Mouse (Mus musculus) stomach, postnatal 0 days (tissue): ENCODE measurements around the gene Kdm2b. TPM values are rescaled to one million over a fixed set of nuclear protein-coding genes. Genes with fewer than 3 reads are reported as not detected.

Source experiments
- ATAC-seq: fragments of 200-750 bp; cut with Nextera tagmentation; 2 replicates; pipeline ENCODE4 v1.8.0; 2017; ENCODE audit not compliant: low FRiP score, low TSS enrichment
- DNase-seq: peaks from one replicate; pipeline ENCODE4 v3.0.0-alpha.2; 2016; ENCODE audit warnings: low spot score
- H3K27ac ChIP-seq: fragments of 300-500 bp; sonication (generic); replicated peaks from 2 replicates; pipeline ENCODE4 v1.5.1; 2014; ENCODE audit warnings: mild to moderate bottlenecking, control low read depth
- H3K27me3 ChIP-seq: fragments of 300-500 bp; sonication (generic); 2 replicates; pipeline ENCODE4 v1.6.1; 2014; ENCODE audit warnings: low read length; ENCODE audit not compliant: control insufficient read depth, insufficient read depth
- H3K36me3 ChIP-seq: fragments of 300-500 bp; sonication (generic); 2 replicates; pipeline ENCODE4 v1.6.1; 2014; ENCODE audit warnings: low read length, mixed read lengths; ENCODE audit not compliant: control insufficient read depth, insufficient read depth
- H3K4me1 ChIP-seq: fragments of 300-500 bp; sonication (generic); replicated peaks from 2 replicates; pipeline ENCODE4 v1.6.1; 2014; ENCODE audit warnings: antibody characterized with exemption; ENCODE audit not compliant: control insufficient read depth, insufficient read depth
- H3K4me2 ChIP-seq: fragments of 300-500 bp; sonication (generic); replicated peaks from 2 replicates; pipeline ENCODE4 v1.6.1; 2014; ENCODE audit warnings: low read depth, mild to moderate bottlenecking, control low read depth, moderate library complexity
- H3K4me3 ChIP-seq: fragments of 300-500 bp; sonication (generic); 2 replicates; pipeline ENCODE4 v1.5.1; 2014; ENCODE audit warnings: low read depth, low read length, control low read depth
- H3K9ac ChIP-seq: fragments of 300-500 bp; sonication (generic); 2 replicates; pipeline ENCODE4 v1.6.1; 2014; ENCODE audit warnings: mild to moderate bottlenecking, low read length, control low read depth, mixed read lengths
- H3K9me3 ChIP-seq: fragments of 300-500 bp; sonication (generic); 2 replicates; pipeline ENCODE4 v1.6.1; 2016; ENCODE audit warnings: low read length; ENCODE audit not compliant: control insufficient read depth
- CTCF ChIP-seq: IDR thresholded peaks from 2 replicates; pipeline ENCODE4 v1.5.1; 2016; ENCODE audit warnings: antibody characterized with exemption, low read depth, mild to moderate bottlenecking, moderate library complexity
- EP300 ChIP-seq: optimal IDR thresholded peaks from 2 replicates; pipeline ENCODE3; 2016; ENCODE audit warnings: antibody characterized with exemption
- WGBS: fragments of 180-500 bp; shearing (Covaris S2); extraction: QIAGEN DNeasy Blood & Tissue Kit; methylation state at CpG from one replicate; pipeline ENCODE4 v1.1.7; 2014; 5-methylcytosine and 5-hydroxymethylcytosine counted together
- polyA plus RNA-seq: library from polyadenylated mRNA; unstranded; fragments of >200 nt; fragmentation: Nextera tagmentation; extraction: Ambion mirVana; gene quantifications from 2 replicates; pipeline ENCODE4 v1.2.1, GENCODE M21; 2015

Gene Kdm2b
- polyA plus RNA-seq, 1 experiment from 2014 or later = 15.5 TPM

DNA sequence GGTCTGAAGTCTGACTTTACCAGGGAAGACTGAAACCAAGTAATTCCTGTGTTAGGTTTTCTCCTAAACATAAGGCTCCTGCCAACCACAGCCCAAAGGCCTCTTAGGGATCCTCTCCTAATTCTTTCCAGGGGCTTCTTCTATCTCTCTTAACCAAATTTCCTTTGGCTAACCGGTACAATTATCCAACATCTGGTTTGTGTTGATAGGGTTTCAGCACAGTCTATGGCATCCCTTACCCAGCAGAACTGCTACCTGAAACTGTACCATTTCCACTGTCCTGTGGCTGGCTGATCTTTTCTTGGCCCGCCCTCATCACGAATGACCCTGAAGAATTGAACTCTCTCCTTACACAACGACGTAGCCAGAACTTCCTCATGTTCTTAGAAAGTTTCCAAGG lies 86.5 kb downstream of the Kdm2b start:
- DNase-seq = no peak
- 81% methylated on average over 5 of the region's 5 CpGs for WGBS
- ATAC-seq = no peak
- TF ChIP-seq CTCF = no peak
- Histone ChIP-seq H3K4me1 (no peaks in the 10 kb centered on the region), H3K4me3 (no peak overlapping the region), H3K9me3 (no peaks in the 10 kb centered on the region), H3K4me2 (no peak overlapping the region), H3K36me3 (no peaks in the 10 kb centered on the region), H3K27me3 (no peaks in the 10 kb centered on the region), H3K9ac (no peak overlapping the region), H3K27ac (no peak overlapping the region)

DNA sequence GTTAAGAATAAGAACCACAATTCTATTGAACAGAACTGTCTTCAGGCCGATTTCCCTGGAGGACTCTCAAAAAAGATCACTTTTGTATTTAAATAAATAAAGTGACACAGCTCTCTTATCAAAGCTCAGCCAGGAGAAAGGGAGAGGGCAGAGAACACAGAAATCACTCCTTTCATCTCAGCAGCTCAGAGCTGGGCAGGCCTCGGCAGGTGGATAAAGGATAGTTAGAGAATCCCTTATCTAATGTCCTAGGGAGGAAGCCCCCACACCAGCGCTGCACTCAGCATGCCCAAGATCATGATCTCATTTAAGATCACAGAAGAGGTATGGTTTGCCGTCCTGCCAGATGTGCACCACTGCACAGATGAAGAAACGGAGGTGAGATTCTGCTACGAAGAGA lies 87.4 kb downstream of the Kdm2b start:
- ATAC-seq = no peak
- no peak for TF ChIP-seq CTCF
- no peak for TF ChIP-seq EP300
- H3K9ac ChIP-seq = no peak overlapping the region
- H3K4me1 ChIP-seq = no peaks in the 10 kb centered on the region
- 71% methylated on average over 6 of the region's 6 CpGs for WGBS
- H3K27ac ChIP-seq = no peak overlapping the region
- no peak overlapping the region for H3K4me2 ChIP-seq
- H3K27me3 ChIP-seq = no peaks in the 10 kb centered on the region
- H3K9me3 ChIP-seq = no peaks in the 10 kb centered on the region
- no peak overlapping the region for H3K4me3 ChIP-seq
- no peak for DNase-seq
- H3K36me3 ChIP-seq = no peaks in the 10 kb centered on the region

DNA sequence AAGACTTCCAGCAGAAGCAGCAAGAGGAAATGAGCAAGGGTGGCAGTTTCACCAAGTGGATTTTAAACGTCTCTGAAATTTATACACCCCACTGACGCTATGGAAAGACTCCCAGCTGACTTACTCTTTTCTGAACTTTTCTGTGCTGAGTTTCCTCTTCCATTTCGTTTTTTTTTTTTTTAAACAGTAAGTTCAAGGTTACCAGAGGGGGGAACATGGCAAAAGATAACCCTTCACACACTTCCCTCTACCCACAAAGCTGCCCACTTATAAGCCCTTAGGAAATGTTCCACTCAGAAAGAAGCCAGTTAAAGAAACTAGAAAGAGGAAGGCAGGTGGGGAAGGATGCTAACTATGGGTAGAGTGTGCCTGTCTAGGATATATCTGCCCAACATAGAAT lies 88.0 kb downstream of the Kdm2b start:
- DNase-seq (no peak), ATAC-seq (no peak)
- H3K9me3 ChIP-seq = no peaks in the 10 kb centered on the region
- H3K9ac ChIP-seq = no peak overlapping the region
- H3K36me3 ChIP-seq = no peaks in the 10 kb centered on the region
- no peaks in the 10 kb centered on the region for H3K27me3 ChIP-seq
- H3K4me1 ChIP-seq = no peaks in the 10 kb centered on the region
- H3K4me2 ChIP-seq = no peak overlapping the region
- no peak for TF ChIP-seq CTCF
- no peak overlapping the region for H3K4me3 ChIP-seq
- WGBS = 50% methylated on average over 3 of the region's 3 CpGs
- no peak overlapping the region for H3K27ac ChIP-seq

DNA sequence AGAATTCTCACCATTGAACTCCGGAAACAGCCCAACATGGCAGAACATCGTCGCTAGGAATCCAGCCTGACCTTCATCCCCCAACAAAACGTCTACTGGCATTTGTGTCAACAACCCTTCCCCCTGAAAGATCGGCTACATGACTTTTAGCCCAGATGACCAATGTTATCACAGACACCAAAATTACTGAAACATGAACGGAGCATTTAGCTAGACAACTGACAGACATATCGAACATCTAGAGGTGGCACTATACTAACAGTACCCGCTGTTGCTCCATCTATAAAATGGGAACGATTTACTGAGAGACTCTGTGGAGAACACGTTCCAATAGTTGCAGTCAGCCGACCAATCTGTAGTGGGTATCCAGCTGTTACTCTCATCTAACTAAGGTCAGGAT lies 88.4 kb downstream of the Kdm2b start:
- Histone ChIP-seq H3K9ac (no peak overlapping the region), H3K4me1 (no peaks in the 10 kb centered on the region)

DNA sequence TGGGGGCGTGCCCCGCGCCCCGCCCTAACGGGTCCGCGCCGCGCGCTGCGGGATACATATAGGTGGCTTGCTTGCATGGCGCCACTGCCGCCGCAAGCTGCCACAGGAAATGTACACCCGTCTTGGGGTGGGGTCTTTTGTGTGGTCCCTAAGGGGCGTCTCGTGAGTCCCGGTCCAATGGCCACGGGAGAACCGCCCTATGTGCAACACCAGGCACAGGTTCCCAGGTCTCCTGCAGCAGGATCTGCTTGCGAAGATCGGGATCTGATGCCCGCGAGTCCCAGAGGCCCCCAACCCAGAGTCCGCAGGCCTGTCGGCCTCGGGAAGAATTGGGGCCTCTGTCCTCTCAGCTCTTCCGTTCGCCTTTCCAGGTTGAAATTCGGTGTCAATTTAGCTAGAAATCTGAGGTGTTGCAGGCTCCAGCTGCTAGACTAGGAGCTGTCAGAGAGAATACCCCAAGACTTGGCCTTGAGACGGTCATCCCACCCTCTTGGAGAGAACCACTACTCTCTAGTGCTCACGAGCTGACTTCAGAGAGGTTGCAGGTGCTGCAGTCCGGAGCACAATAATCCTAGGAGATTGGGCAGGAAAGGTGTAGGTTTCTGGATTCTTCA lies 89.0 kb downstream of the Kdm2b start:
- Histone ChIP-seq H3K9me3 (no peaks in the 10 kb centered on the region), H3K9ac (peak overlapping the region; percentile 80), H3K27ac (peak overlapping the region; percentile 90), H3K27me3 (no peaks in the 10 kb centered on the region), H3K4me2 (peak overlapping the region; percentile 92), H3K36me3 (no peaks in the 10 kb centered on the region), H3K4me1 (no peaks in the 10 kb centered on the region), H3K4me3 (peak overlapping the region; percentile 70)
- ATAC-seq (no peak), DNase-seq (no peak)
- WGBS = 3% methylated on average over 28 of the region's 33 CpGs
- TF ChIP-seq CTCF (no peak), EP300 (no peak)

More for the DNA sequence above, 88.4 kb downstream of the Kdm2b start:
- no peak overlapping the region for H3K4me3 ChIP-seq
- no peak for DNase-seq
- no peak for ATAC-seq
- H3K27me3 ChIP-seq = no peaks in the 10 kb centered on the region
- no peak overlapping the region for H3K27ac ChIP-seq
- no peak for TF ChIP-seq EP300
- TF ChIP-seq CTCF = no peak
- H3K9me3 ChIP-seq = no peaks in the 10 kb centered on the region
- no peaks in the 10 kb centered on the region for H3K36me3 ChIP-seq
- no peak overlapping the region; the same call in 1 of the 2 replicates for H3K4me2 ChIP-seq
- 65% methylated on average over 11 of the region's 11 CpGs for WGBS

DNA sequence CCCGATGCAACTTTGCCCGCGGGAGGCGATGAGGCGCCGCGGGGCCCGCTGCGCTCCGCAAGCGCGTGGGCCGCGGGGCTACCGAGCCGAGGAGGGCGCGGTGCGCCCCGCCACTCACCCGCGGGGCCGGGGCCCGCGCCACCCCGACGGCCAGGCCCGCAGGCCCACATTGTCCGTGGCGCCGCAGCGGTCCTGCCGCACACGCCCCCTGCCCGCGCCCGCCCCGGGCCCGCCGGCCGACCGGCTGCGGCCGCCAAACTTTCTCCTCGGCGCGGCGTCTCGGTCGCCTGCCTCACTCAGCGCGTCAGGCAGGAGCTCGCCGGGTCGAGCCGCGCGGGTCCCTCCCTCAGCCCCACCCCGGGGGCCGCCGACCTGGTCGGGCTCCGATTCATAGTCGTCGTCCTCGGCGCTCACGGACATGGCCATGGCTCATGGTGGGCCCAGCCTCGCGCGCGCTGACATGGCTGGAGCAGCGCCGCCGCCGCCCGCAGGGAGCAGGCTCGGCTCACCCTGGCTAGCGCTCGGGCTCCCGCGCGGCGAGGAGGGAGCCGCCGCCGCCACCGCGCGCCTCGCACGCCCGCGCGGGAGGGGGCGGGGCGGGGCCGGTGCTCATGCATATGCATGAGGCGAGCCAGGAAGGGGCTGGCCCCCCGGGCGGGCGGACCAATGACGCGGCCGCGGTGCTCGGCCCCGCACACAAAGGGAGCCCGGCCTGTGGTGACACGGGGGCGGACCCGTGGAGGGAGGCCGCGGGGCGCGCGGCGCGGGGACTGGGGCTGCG lies 89.7 kb downstream of the Kdm2b start:
- peak overlapping the region; percentile 80 for H3K9ac ChIP-seq
- peak overlapping the region; percentile 90 for H3K27ac ChIP-seq
- ATAC-seq (peak; percentile 97), DNase-seq (peak; percentile 95)
- H3K4me1 ChIP-seq = no peaks in the 10 kb centered on the region
- H3K9me3 ChIP-seq = no peaks in the 10 kb centered on the region
- peak overlapping the region; percentile 70 for H3K4me3 ChIP-seq
- H3K27me3 ChIP-seq = no peaks in the 10 kb centered on the region
- TF ChIP-seq EP300 (no peak), CTCF (peak; percentile 42; the same call in 1 of the 2 replicates)
- peak overlapping the region; percentile 92 for H3K4me2 ChIP-seq
- WGBS = under 1% methylated on average over 67 of the region's 120 CpGs
- H3K36me3 ChIP-seq = no peaks in the 10 kb centered on the region
